Mouse (Mus musculus) CH12.LX (cell line): Measurements from ENCODE around the gene Lss.

Experiments
- BHLHE40 ChIP-seq: IDR thresholded peaks from 2 replicates; pipeline ENCODE4 v1.6.1; 2011; ENCODE audit warnings: mild to moderate bottlenecking, low read depth, low read length, improper control_type of control experiment
- MAX ChIP-seq: IDR thresholded peaks from 2 replicates; pipeline ENCODE4 v1.6.1; 2011; ENCODE audit warnings: low read length, improper control_type of control experiment
- PAX5 ChIP-seq: IDR thresholded peaks from 2 replicates; pipeline ENCODE4 v1.6.1; 2012; ENCODE audit warnings: low read length, inconsistent platforms, mixed read lengths
- ZC3H11A ChIP-seq: IDR thresholded peaks from 2 replicates; pipeline ENCODE4 v1.6.1; 2012; ENCODE audit warnings: low read depth, mild to moderate bottlenecking, inconsistent platforms, low read length, improper control_type of control experiment

GRCm38 (mm10) chr10:76561972-76562371 lies 30.6 kb downstream of the Lss start, which contains the start of gene Spatc1l:
- no peak for TF ChIP-seq BHLHE40
- no peak for TF ChIP-seq ZC3H11A
- no peak for TF ChIP-seq MAX
- TF ChIP-seq PAX5, result no peak
